In genomic region chr1:66817453-66817839, GRCm38 (mm10) we compare ENCODE assay signal across 8 mouse cellular contexts. TPM values are rescaled to one million over a fixed set of nuclear protein-coding genes. Genes with fewer than 3 reads are reported as not detected.
A peak's percentile ranks its signal among the peaks of the same experiment; 100 is the strongest.
DNase-seq lines count a peak whose midpoint lies in the region; ATAC-seq and TF ChIP-seq lines count a peak whose summit lies in the region.

Gene Kansl1l, minus strand, starts transcription at chr1:66817562.

- peak; percentile 90 for ATAC-seq in embryonic facial prominence, embryonic 14.5 days (ENCODE audit: low read depth)
- peak; percentile 84 for ATAC-seq in limb, embryonic 13.5 days (ENCODE audit: low FRiP score, low read depth)
- peak; percentile 91 for ATAC-seq in midbrain, embryonic 15.5 days (replicated peaks)

- H3K9ac ChIP-seq in embryonic facial prominence, embryonic 14.5 days (ENCODE audit: low read depth, low read length): peak within 1 kb of the TSS; percentile 94
- peak within 1 kb of the TSS; percentile 92 for H3K9ac ChIP-seq in limb, embryonic 13.5 days
- peak within 1 kb of the TSS; percentile 76 for H3K9ac ChIP-seq in midbrain, embryonic 15.5 days

- no peaks in the 10 kb centered on the region for H3K27me3 ChIP-seq in embryonic facial prominence, embryonic 14.5 days (replicated peaks; ENCODE audit: control insufficient read depth, insufficient read depth, low read length)
- H3K27me3 ChIP-seq in limb, embryonic 13.5 days: peaks cover 6% of the 10 kb centered on the region; the same call in 1 of the 2 replicates
- H3K27me3 ChIP-seq in midbrain, embryonic 15.5 days (replicated peaks): no peaks in the 10 kb centered on the region

- H3K27ac ChIP-seq in bone marrow, adult 2 months (ENCODE audit: control insufficient read depth, insufficient read depth, low read depth, low read length, poor library complexity): peak within 1 kb of the TSS; percentile 99
- H3K27ac ChIP-seq in embryonic facial prominence, embryonic 14.5 days (replicated peaks; ENCODE audit: low read depth, low read length): peak within 1 kb of the TSS; percentile 98
- peak within 1 kb of the TSS; percentile 98 for H3K27ac ChIP-seq in limb, embryonic 13.5 days
- H3K27ac ChIP-seq in midbrain, embryonic 15.5 days: peak within 1 kb of the TSS; percentile 99

- peaks cover 3% of the 10 kb centered on the region for H3K4me1 ChIP-seq in bone marrow, adult 2 months (ENCODE audit: control insufficient read depth, insufficient read depth, low read length)
- H3K4me1 ChIP-seq in embryonic facial prominence, embryonic 14.5 days (ENCODE audit: control insufficient read depth, insufficient read depth, low read length): peaks cover 9% of the 10 kb centered on the region
- peaks cover 16% of the 10 kb centered on the region for H3K4me1 ChIP-seq in limb, embryonic 13.5 days
- peaks cover 34% of the 10 kb centered on the region for H3K4me1 ChIP-seq in midbrain, embryonic 15.5 days

- TF ChIP-seq CTCF in bone marrow, adult 2 months (IDR thresholded peaks at IDR 0.05; ENCODE audit: control insufficient read depth, insufficient read depth, low read length): no peak

- peak; percentile 93 for DNase-seq in A20 (ENCODE audit: low read depth, low spot score)
- DNase-seq in embryonic facial prominence, embryonic 14.5 days (ENCODE audit: low spot score): peak; percentile 96
- peak; percentile 90 for DNase-seq in heart, adult 8-10 months (ENCODE audit: low spot score)
- DNase-seq in kidney, adult 9 months: peak; percentile 95
- peak; percentile 94 to 97 for DNase-seq in spleen, adult 18-20 months

- H3K36me3 ChIP-seq in embryonic facial prominence, embryonic 14.5 days (ENCODE audit: control insufficient read depth, insufficient read depth, low read length): no peaks in the 10 kb centered on the region
- H3K36me3 ChIP-seq in limb, embryonic 13.5 days: no peaks in the 10 kb centered on the region
- no peaks in the 10 kb centered on the region for H3K36me3 ChIP-seq in midbrain, embryonic 15.5 days (replicated peaks)

- under 1% methylated on average over 56 of the region's 56 CpGs for WGBS in bone marrow, adult 2 months
- WGBS in embryonic facial prominence, embryonic 14.5 days: 1% methylated on average over 16 of the region's 56 CpGs
- under 1% methylated on average over 36 of the region's 56 CpGs for WGBS in limb, embryonic 13.5 days
- WGBS in midbrain, embryonic 15.5 days: 0% methylated on average over 38 of the region's 56 CpGs

- H3K9me3 ChIP-seq in embryonic facial prominence, embryonic 14.5 days (ENCODE audit: control insufficient read depth, low read length): no peaks in the 10 kb centered on the region
- no peaks in the 10 kb centered on the region for H3K9me3 ChIP-seq in limb, embryonic 13.5 days
- no peaks in the 10 kb centered on the region for H3K9me3 ChIP-seq in midbrain, embryonic 15.5 days

- peak within 1 kb of the TSS; percentile 84 for H3K4me2 ChIP-seq in embryonic facial prominence, embryonic 14.5 days (ENCODE audit: low read depth, low read length)
- H3K4me2 ChIP-seq in limb, embryonic 13.5 days (replicated peaks): peak within 1 kb of the TSS; percentile 79
- H3K4me2 ChIP-seq in midbrain, embryonic 15.5 days: peak within 1 kb of the TSS; percentile 80

- peak; percentile 80; the same call in 1 of the 2 replicates for TF ChIP-seq POLR2A in bone marrow, adult 2 months (IDR thresholded peaks at IDR 0.05; ENCODE audit: borderline replicate concordance, control insufficient read depth, low read depth, low read length)

- peak within 1 kb of the TSS; percentile 98 for H3K4me3 ChIP-seq in bone marrow, adult 2 months (replicated peaks; ENCODE audit: control insufficient read depth, low read depth, low read length)
- H3K4me3 ChIP-seq in embryonic facial prominence, embryonic 14.5 days (ENCODE audit: low read depth, low read length): peak within 1 kb of the TSS; percentile 68
- peak within 1 kb of the TSS; percentile 74 for H3K4me3 ChIP-seq in limb, embryonic 13.5 days
- peak within 1 kb of the TSS; percentile 78 for H3K4me3 ChIP-seq in midbrain, embryonic 15.5 days

RNA-seq across cellular contexts. Expression of gene Kansl1l, which starts in this region (rescaled TPM):
- polyA plus RNA-seq in bone marrow, adult 2 months (2011; ENCODE audit: insufficient read depth, insufficient read length, low replicate concordance, missing spikeins): 3.6 and 5.0 TPM in 2 replicates
- 14.4 and 16.1 TPM in 2 replicates for polyA plus RNA-seq in embryonic facial prominence, embryonic 14.5 days (2014; fragmentation: Nextera tagmentation; extraction: Ambion mirVana)
- total RNA-seq in heart, adult 8-10 months (2022): 10 to 100 TPM; 22.2 to 24.7 (median 24.2) TPM
- polyA plus RNA-seq in limb, embryonic 13.5 days (2015; fragmentation: Nextera tagmentation; extraction: Ambion mirVana): 20.3 and 22.4 TPM in 2 replicates
- 11.7 and 13.1 TPM in 2 replicates for polyA plus RNA-seq in midbrain, embryonic 15.5 days (2015; fragmentation: Nextera tagmentation; extraction: Ambion mirVana)

Comparison
In these comparisons a context has a peak if more than half of its experiments do, and no peak if none do; other contexts are left out.
1. Peak in every context shown above with its lines: DNase-seq, ATAC-seq, H3K4me3 ChIP-seq and H3K27ac ChIP-seq.